Comparison of ENCODE assay signal across 19 mouse cellular contexts in the genomic region with DNA sequence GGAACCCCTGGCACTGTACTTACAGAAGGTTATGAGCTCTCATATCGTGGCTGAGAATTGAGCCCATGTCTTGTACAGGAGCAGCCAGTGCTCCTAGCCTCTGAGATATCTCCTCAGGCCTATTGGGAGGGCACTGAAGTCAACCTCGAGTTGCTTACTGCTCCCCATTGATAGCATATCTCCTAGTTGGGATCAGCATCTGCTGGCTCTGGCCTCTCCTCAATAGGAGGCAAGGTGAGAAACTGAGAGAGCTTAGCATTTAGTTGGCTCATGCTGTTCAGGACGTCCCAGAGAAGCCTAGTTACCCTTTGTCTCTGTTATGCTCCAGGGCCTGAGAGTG. TPM values are rescaled to one million over a fixed set of nuclear protein-coding genes. Genes with fewer than 3 reads are reported as not detected.
DNase-seq lines count a peak whose midpoint lies in the region; ATAC-seq and TF ChIP-seq lines count a peak whose summit lies in the region.
"Had no signal": no experiment of that assay in that cellular context is flagged by ENCODE, and none has a peak within 500 bp of the region (broad histone marks: within the 10 kb centered on the region; RNA-seq: fewer than 3 reads in every experiment).

No protein-coding gene starts in this region.

- H3K4me1 ChIP-seq in E14TG2a.4 (replicated peaks; ENCODE audit: low read depth, low read length): peaks cover 18% of the 10 kb centered on the region
- peaks cover 17% of the 10 kb centered on the region for H3K4me1 ChIP-seq in liver, postnatal 0 days (ENCODE audit: insufficient read depth)

- peak; percentile 92 for TF ChIP-seq EP300 in liver, postnatal 0 days (IDR thresholded peaks at IDR 0.05; ENCODE audit: low read depth)

- H3K9ac ChIP-seq in liver, postnatal 0 days (replicated peaks): no peak overlapping the region
- H3K9ac ChIP-seq: forebrain, embryonic 13.5 days; hindbrain, embryonic 12.5 days; limb, embryonic 15.5 days had no signal

- peak; percentile 36 for DNase-seq in c-Kit-negative CD71-positive TER-119-positive erythroid progenitor cells, embryonic 14.5 days (ENCODE audit: low read depth, low spot score)
- DNase-seq in liver (peak; percentile 72), adipocyte (ENCODE audit: low spot score) (no peak)
- DNase-seq in liver, postnatal 0 days: no peak
- DNase-seq in left cerebral cortex, postnatal 25 days (ENCODE audit: low spot score in 2 of 2): no peak
- no peak for DNase-seq in retina, embryonic 14.5 days (ENCODE audit: low spot score)
- DNase-seq: adrenal gland, adult 8-10 months; cerebellum, adult 11-12 months; cerebellum, postnatal 14 days; gastrocnemius, postnatal 25 days; retina, postnatal 1 day; thymus, postnatal 25 days had no signal

- peak overlapping the region; percentile 18; the same call in 1 of the 2 replicates for H3K4me3 ChIP-seq in E14TG2a.4 (replicated peaks; ENCODE audit: low read length)
- no peak overlapping the region for H3K4me3 ChIP-seq in liver, postnatal 0 days (ENCODE audit: low read depth, low read length)
- H3K4me3 ChIP-seq: forebrain, embryonic 13.5 days; hindbrain, embryonic 12.5 days; limb, embryonic 15.5 days; megakaryocyte, embryonic 14.5 days had no signal

- peaks cover 94% of the 10 kb centered on the region for H3K9me3 ChIP-seq in E14TG2a.4 (ENCODE audit: low read length)
- no peaks in the 10 kb centered on the region for H3K9me3 ChIP-seq in liver, postnatal 0 days (ENCODE audit: low read length)
- H3K9me3 ChIP-seq: forebrain, embryonic 13.5 days; hindbrain, embryonic 12.5 days; limb, embryonic 15.5 days had no signal

- peak; percentile 93 for ATAC-seq in liver, postnatal 0 days
- ATAC-seq: forebrain, embryonic 13.5 days; lung, postnatal 0 days; midbrain, embryonic 16.5 days had no signal

- H3K36me3 ChIP-seq in E14TG2a.4 (ENCODE audit: insufficient read depth, low read length): peaks cover 94% of the 10 kb centered on the region
- H3K36me3 ChIP-seq in liver, postnatal 0 days (replicated peaks; ENCODE audit: insufficient read depth, low read length): no peaks in the 10 kb centered on the region
- H3K36me3 ChIP-seq: hindbrain, embryonic 12.5 days had no signal

- TF ChIP-seq CTCF in E14TG2a.4 (conservative IDR thresholded peaks at IDR 0.05; ENCODE audit: low read length): no peak
- TF ChIP-seq CTCF in liver, postnatal 0 days (IDR thresholded peaks at IDR 0.05; ENCODE audit: low read depth): no peak

- intact Hi-C loops in left cerebral cortex, postnatal 25 days (cut with DNase I): no loop called here

- H3K27ac ChIP-seq in liver, postnatal 0 days (ENCODE audit: low read depth): peak overlapping the region; percentile 0; the same call in 1 of the 2 replicates
- H3K27ac ChIP-seq: forebrain, embryonic 13.5 days; hindbrain, embryonic 12.5 days; limb, embryonic 15.5 days had no signal

- peak overlapping the region; percentile 20; the same call in 1 of the 2 replicates for H3K4me2 ChIP-seq in liver, postnatal 0 days (ENCODE audit: low read depth, low read length)
- H3K4me2 ChIP-seq: forebrain, embryonic 13.5 days; hindbrain, embryonic 12.5 days; limb, embryonic 15.5 days had no signal

- WGBS in liver, postnatal 0 days (ENCODE audit: insufficient replicate concordance): 37% methylated on average over 3 of the region's 3 CpGs

- H3K27me3 ChIP-seq in E14TG2a.4 (ENCODE audit: insufficient read depth, low read length): no peaks in the 10 kb centered on the region
- no peaks in the 10 kb centered on the region for H3K27me3 ChIP-seq in liver, postnatal 0 days (ENCODE audit: insufficient read depth, low read length)
- H3K27me3 ChIP-seq: forebrain, embryonic 13.5 days; hindbrain, embryonic 12.5 days; limb, embryonic 15.5 days; megakaryocyte, embryonic 14.5 days had no signal

RNA-seq across cellular contexts. Expression of gene Arl15, which starts 49.0 kb away (rescaled TPM):
- polyA plus RNA-seq in liver, postnatal 0 days (2015; fragmentation: Nextera tagmentation; extraction: Ambion mirVana): 1.5 and 1.6 TPM in 2 replicates
- total RNA-seq in left cerebral cortex, postnatal 25 days (2021): 10 to 100 TPM; 33.7 to 40.8 TPM

Comparison
In these comparisons a context has a peak if more than half of its experiments do, and no peak if none do; other contexts are left out.
1. DNase-seq: peak in c-Kit-negative CD71-positive TER-119-positive erythroid progenitor cells, embryonic 14.5 days (single experiment) and liver (single experiment); none in liver, postnatal 0 days (single experiment), left cerebral cortex, postnatal 25 days (0 of 2), retina, embryonic 14.5 days (single experiment) and adipocyte (single experiment).